Comparison of ENCODE assay signal across 22 mouse cellular contexts in the genomic region with DNA sequence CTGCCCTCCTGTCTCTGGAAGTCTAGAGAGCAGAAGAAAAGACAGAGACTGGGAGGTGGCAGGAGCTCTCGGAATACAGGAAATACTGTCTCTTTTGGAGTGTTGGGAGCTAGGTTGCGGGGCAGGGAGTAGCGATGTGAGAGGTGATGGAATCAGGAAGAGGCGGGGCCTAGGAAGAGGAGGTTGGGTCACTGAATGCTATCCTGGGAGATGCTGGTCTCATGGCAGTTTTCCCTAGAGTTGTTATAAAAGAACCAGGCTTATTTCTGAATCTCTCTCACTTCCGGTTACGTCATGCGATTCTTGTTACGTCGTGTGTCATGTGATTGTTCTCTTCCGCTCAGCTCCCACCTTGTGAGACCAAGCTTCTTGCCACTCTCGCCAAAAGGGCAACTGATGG. TPM values are rescaled to one million over a fixed set of nuclear protein-coding genes. Genes with fewer than 3 reads are reported as not detected.
DNase-seq lines count a peak whose midpoint lies in the region; TF ChIP-seq lines count a peak whose summit lies in the region.
"Had no signal": no experiment of that assay in that cellular context is flagged by ENCODE, and none has a peak within 500 bp of the region (broad histone marks: within the 10 kb centered on the region; RNA-seq: fewer than 3 reads in every experiment).

No protein-coding gene starts in this region.

- TF ChIP-seq CTCF in testis, adult 2 months (IDR thresholded peaks at IDR 0.05; ENCODE audit: control insufficient read depth, insufficient read depth, insufficient replicate concordance, low read depth, low read length), result no peak

- H3K4me3 ChIP-seq in testis, adult 2 months (ENCODE audit: control insufficient read depth, low read depth, low read length), result peak overlapping the region; percentile 85
- H3K4me3 ChIP-seq: embryonic facial prominence, embryonic 10.5 days; embryonic facial prominence, embryonic 12.5 days; forebrain, embryonic 13.5 days; forebrain, embryonic 15.5 days had no signal

- intact Hi-C loops in heart, postnatal 25 days (cut with DNase I), result no loop called here

- TF ChIP-seq POLR2A in testis, adult 2 months (IDR thresholded peaks at IDR 0.05; ENCODE audit: control insufficient read depth, low read depth, low read length), result no peak

- peaks cover 2% of the 10 kb centered on the region for H3K4me1 ChIP-seq in testis, adult 2 months (ENCODE audit: control insufficient read depth, insufficient read depth, low read length)
- H3K4me1 ChIP-seq: forebrain, embryonic 13.5 days; forebrain, embryonic 15.5 days had no signal

- peak overlapping the region; percentile 57 for H3K27ac ChIP-seq in testis, adult 2 months (ENCODE audit: control insufficient read depth, insufficient read depth, low read depth, low read length)
- H3K27ac ChIP-seq: embryonic facial prominence, embryonic 10.5 days; embryonic facial prominence, embryonic 12.5 days; forebrain, embryonic 13.5 days; forebrain, embryonic 15.5 days had no signal

- H3K36me3 ChIP-seq in testis, adult 2 months (ENCODE audit: control insufficient read depth, insufficient read depth, low read length), result no peaks in the 10 kb centered on the region
- H3K36me3 ChIP-seq: embryonic facial prominence, embryonic 10.5 days; embryonic facial prominence, embryonic 12.5 days; forebrain, embryonic 15.5 days; G1E had no signal

- peak; percentile 68 for DNase-seq in heart, adult 11 months
- no peak for DNase-seq in heart, postnatal 25 days (ENCODE audit: low spot score)
- no peak for DNase-seq in testis, postnatal 10 days (ENCODE audit: low spot score)
- peak; percentile 9 for DNase-seq in testis, postnatal 14 days (ENCODE audit: low spot score)
- no peak for DNase-seq in lung, postnatal 25 days (ENCODE audit: low spot score)
- DNase-seq: adrenal gland, adult 8-10 months; adrenal gland, postnatal 14 days; adrenal gland, postnatal 36 days; B cell, adult 2 months; cerebellum, adult 11-12 months; cerebellum, adult 2 months; cerebellum, adult 9-10 months; cerebellum, postnatal 10 days; cerebellum, postnatal 25 days; forebrain, postnatal 0 days had no signal

- H3K27me3 ChIP-seq in testis, adult 2 months (ENCODE audit: control insufficient read depth, insufficient read depth, low read length), result no peaks in the 10 kb centered on the region
- H3K27me3 ChIP-seq: CH12.LX; embryonic facial prominence, embryonic 12.5 days; forebrain, embryonic 13.5 days; forebrain, embryonic 15.5 days had no signal

RNA-seq across cellular contexts. Expression of a gene that starts 58.9 kb away (rescaled TPM):
- total RNA-seq in heart, postnatal 25 days (2021), result 10 to 100 TPM; 40.4 to 46.1 TPM
- 8.8 and 10.3 TPM in 2 replicates for polyA plus RNA-seq in testis, adult 2 months (2012; rRNA removed)

Comparison
In these comparisons a context has a peak if more than half of its experiments do, and no peak if none do; other contexts are left out.
1. DNase-seq: peak in heart, adult 11 months (single experiment) and testis, postnatal 14 days (single experiment); none in heart, postnatal 25 days (single experiment), testis, postnatal 10 days (single experiment) and lung, postnatal 25 days (single experiment).